Mouse (Mus musculus) olfactory bulb, adult 2 months (tissue): ENCODE results near the gene Cga.
"Not testable (repeated sequence)": the region's sequence is repeated elsewhere in the genome, so short reads cannot be mapped to it uniquely, and the experiment has no call there.

Experiments used
- CTCF ChIP-seq: fragments of 200-500 bp; IDR thresholded peaks from 2 replicates; pipeline ENCODE4 v1.5.1; 2012; ENCODE audit warnings: low read depth, mild to moderate bottlenecking, low read length, moderate library complexity; ENCODE audit not compliant: insufficient read depth
- POLR2A ChIP-seq: fragments of 200-500 bp; IDR thresholded peaks from 2 replicates; pipeline ENCODE4 v1.6.1; 2012; ENCODE audit warnings: mild to moderate bottlenecking, low read depth, low read length, moderate library complexity; ENCODE audit not compliant: insufficient read depth

DNA sequence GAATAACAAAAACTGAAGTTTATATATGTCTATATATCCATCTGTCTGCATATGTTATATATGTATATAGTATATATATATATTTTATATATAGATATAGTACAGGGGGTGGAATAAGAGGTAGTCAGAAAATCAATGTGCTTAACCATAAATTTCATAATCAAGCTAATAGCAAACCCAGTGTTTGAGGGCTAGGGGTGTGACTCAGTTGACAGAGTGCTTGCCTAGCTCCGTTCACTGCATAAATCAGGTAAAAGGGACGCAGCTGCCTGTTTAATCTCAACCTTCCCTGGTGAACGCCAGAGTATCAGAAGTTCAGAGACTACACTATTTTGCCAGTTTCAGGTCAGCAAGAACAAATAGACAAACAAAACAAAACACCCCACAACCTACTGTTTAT, 8.0 kb downstream of the Cga start:
- not testable (repeated sequence) for TF ChIP-seq CTCF, POLR2A
